Mouse (Mus musculus) small intestine, adult 2 months (tissue): Measurements from ENCODE around the gene Mtfp1.

Experiments used
- CTCF ChIP-seq: fragments of 200-500 bp; IDR thresholded peaks from 2 replicates; pipeline ENCODE4 v1.5.1; 2012; ENCODE audit warnings: low read depth, mild to moderate bottlenecking, control low read depth, inconsistent platforms, low read length, moderate library complexity, mixed read lengths; ENCODE audit not compliant: insufficient replicate concordance, insufficient read length; ENCODE audit errors: extremely low read depth
- POLR2A ChIP-seq: fragments of 200-500 bp; IDR thresholded peaks from 2 replicates; pipeline ENCODE4 v1.6.1; 2012; ENCODE audit warnings: low read depth, mild to moderate bottlenecking, control low read depth, inconsistent platforms, low read length, moderate library complexity

- TF ChIP-seq CTCF (no peak), POLR2A (no peak)
These were observed 52.2 kb downstream of the Mtfp1 start for GRCm38 (mm10) chr11:4043081-4043480.
